Mouse (Mus musculus): ENCODE measurements around the gene Gm45717. TPM values are rescaled to one million over a fixed set of nuclear protein-coding genes. Genes with fewer than 3 reads are reported as not detected.

The Gm45717 gene
- not detected for total RNA-seq (2023)

GRCm38 (mm10) chr7:140955758-140956555, at the start of gene Gm45717, which contains the start of gene Ifitm2:
TSS of gene Gm45717 (minus strand) at chr7:140955937.
TSS of gene Ifitm2 (minus strand) at chr7:140955987.

GRCm38 (mm10) chr7:140966921-140967320, 11.2 kb upstream of the Gm45717 start, which contains the start of gene Ifitm1:
TSS of gene Ifitm1 (plus strand) at chr7:140967221.

GRCm38 (mm10) chr7:140949824-140950530, 5.8 kb downstream of the Gm45717 start, which contains the start of gene Ifitm5:
TSS of gene Ifitm5 (minus strand) at chr7:140950291.

GRCm38 (mm10) chr7:140941222-140942051, 14.3 kb downstream of the Gm45717 start, which contains the start of gene Pgghg:
TSS of gene Pgghg (plus strand) at chr7:140941391.

GRCm38 (mm10) chr7:140920418-140921029, 35.2 kb downstream of the Gm45717 start, which contains the start of gene Nlrp6:
TSS of gene Nlrp6 (plus strand) at chr7:140920902.

GRCm38 (mm10) chr7:140900220-140900619, 55.5 kb downstream of the Gm45717 start, which contains the start of gene Cox8b:
TSS of gene Cox8b (minus strand) at chr7:140900446.

Other genes with a start within 250 kb of the Gm45717 start
- not detected for gene Cyp2e1, start 192.2 kb downstream of the Gm45717 start, total RNA-seq (2023)
- not detected for gene Syce1, start 168.1 kb downstream of the Gm45717 start, total RNA-seq (2023)
- gene Zfp941, start 133.8 kb downstream of the Gm45717 start, total RNA-seq (2023), result under 1 TPM in 1 of 2 experiments, not detected in 1; 0.16 TPM
- gene Urah, start 120.9 kb downstream of the Gm45717 start, total RNA-seq (2023), result not detected
- not detected for gene Scgb1c1, start 110.4 kb downstream of the Gm45717 start, total RNA-seq (2023)
- not detected for gene Odf3, start 108.1 kb downstream of the Gm45717 start, total RNA-seq (2023)
- gene Gm45785, start 99.6 kb downstream of the Gm45717 start, total RNA-seq (2023), result not detected
- 100 to 1,000 TPM in 1 of 2 experiments, 10 to 100 TPM in 1; 99.0 to 111 TPM for gene Ric8a, start 99.0 kb downstream of the Gm45717 start, total RNA-seq (2023)
- gene Bet1l, start 98.4 kb downstream of the Gm45717 start, total RNA-seq (2023), result 10 to 100 TPM; 20.9 to 27.1 TPM
- 10 to 100 TPM; 75.0 to 81.5 TPM for gene Psmd13, start 74.0 kb downstream of the Gm45717 start, total RNA-seq (2023)
- 10 to 100 TPM; 11.4 to 16.2 TPM for gene Sirt3, start 73.6 kb downstream of the Gm45717 start, total RNA-seq (2023)
- gene Cox8b, start 55.5 kb downstream of the Gm45717 start, total RNA-seq (2023), result not detected
- not detected for gene Nlrp6, start 35.0 kb downstream of the Gm45717 start, total RNA-seq (2023)
- 10 to 100 TPM; 21.1 to 25.3 TPM for gene Pgghg, start 14.5 kb downstream of the Gm45717 start, total RNA-seq (2023)
- 1 to 10 TPM; 3.9 to 6.1 TPM for gene Ifitm5, start 5.6 kb downstream of the Gm45717 start, total RNA-seq (2023)
- 1,000 to 10,000 TPM; 1,104 to 1,118 TPM for gene Ifitm2, start 50 bp upstream of the Gm45717 start, total RNA-seq (2023)
- gene Ifitm1, start 11.3 kb upstream of the Gm45717 start, total RNA-seq (2023), result 10 to 100 TPM; 85.9 to 92.5 TPM
- 1,000 to 10,000 TPM; 1,975 to 2,125 TPM for gene Ifitm3, start 54.8 kb upstream of the Gm45717 start, total RNA-seq (2023)
- 100 to 1,000 TPM; 424 to 464 TPM for gene Ifitm6, start 62.0 kb upstream of the Gm45717 start, total RNA-seq (2023)
- not detected for gene Gm17387, start 73.2 kb upstream of the Gm45717 start, total RNA-seq (2023)
- under 1 TPM in 1 of 2 experiments, not detected in 1; 0.27 TPM for gene B4galnt4, start 105.2 kb upstream of the Gm45717 start, total RNA-seq (2023)
- 1 to 10 TPM; 5.5 to 7.9 TPM for gene Pkp3, start 122.3 kb upstream of the Gm45717 start, total RNA-seq (2023)
- gene Sigirr, start 144.6 kb upstream of the Gm45717 start, total RNA-seq (2023), result 1 to 10 TPM; 3.8 to 9.0 TPM
- not detected for gene Ano9, start 161.9 kb upstream of the Gm45717 start, total RNA-seq (2023)
- gene Ptdss2, start 166.4 kb upstream of the Gm45717 start, total RNA-seq (2023), result 1 to 10 TPM; 6.3 to 8.8 TPM
- gene Rnh1, start 216.9 kb upstream of the Gm45717 start, total RNA-seq (2023), result 100 to 1,000 TPM; 144 to 160 TPM
- 10 to 100 TPM; 24.5 to 27.3 TPM for gene Hras, start 238.1 kb upstream of the Gm45717 start, total RNA-seq (2023)
- gene Lrrc56, start 238.2 kb upstream of the Gm45717 start, total RNA-seq (2023), result 1 to 10 TPM; 5.6 to 6.2 TPM

Measured in monocyte, adult 59 days (primary cell).